Mouse (Mus musculus): ENCODE data around the gene Izumo4. TPM values are rescaled to one million over a fixed set of nuclear protein-coding genes. Genes with fewer than 3 reads are reported as not detected.

Gene Izumo4
- polyA plus RNA-seq, 1 experiment from 2014 or later, result 10.9 TPM

DNA sequence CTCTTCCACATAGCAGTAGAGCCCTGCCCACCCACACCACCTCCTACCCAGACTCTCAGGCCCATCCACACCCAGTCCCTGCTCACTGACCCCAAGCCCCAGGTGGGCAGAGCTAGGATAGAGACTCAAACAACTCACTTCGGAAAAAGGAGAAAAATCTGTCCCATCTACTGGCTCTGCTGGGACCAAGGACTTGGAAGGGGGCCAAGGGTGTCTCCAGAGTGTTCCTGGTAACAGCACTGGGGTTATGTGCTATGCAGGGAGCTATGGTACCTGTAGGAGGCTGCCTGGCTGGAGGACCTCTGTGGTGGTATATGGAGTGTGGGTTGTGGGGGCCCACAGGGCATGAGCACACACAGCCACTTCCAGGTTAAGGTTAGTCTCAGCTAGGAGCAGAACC lies 15.3 kb downstream of the Izumo4 start:
- no peaks in the 10 kb centered on the region for H3K27me3 ChIP-seq (ENCODE audit: poor library complexity, severe bottlenecking)
- no peaks in the 10 kb centered on the region for H3K4me1 ChIP-seq
- H3K36me3 ChIP-seq (replicated peaks), result peaks cover 100% of the 10 kb centered on the region
- H3K4me3 ChIP-seq, result no peak overlapping the region
- 89% methylated on average over 1 of the region's 1 CpGs for WGBS
- H3K27ac ChIP-seq, result no peak overlapping the region
- H3K9me3 ChIP-seq, result no peaks in the 10 kb centered on the region
- DNase-seq (ENCODE audit: extremely low spot score, low spot score), result no peak

DNA sequence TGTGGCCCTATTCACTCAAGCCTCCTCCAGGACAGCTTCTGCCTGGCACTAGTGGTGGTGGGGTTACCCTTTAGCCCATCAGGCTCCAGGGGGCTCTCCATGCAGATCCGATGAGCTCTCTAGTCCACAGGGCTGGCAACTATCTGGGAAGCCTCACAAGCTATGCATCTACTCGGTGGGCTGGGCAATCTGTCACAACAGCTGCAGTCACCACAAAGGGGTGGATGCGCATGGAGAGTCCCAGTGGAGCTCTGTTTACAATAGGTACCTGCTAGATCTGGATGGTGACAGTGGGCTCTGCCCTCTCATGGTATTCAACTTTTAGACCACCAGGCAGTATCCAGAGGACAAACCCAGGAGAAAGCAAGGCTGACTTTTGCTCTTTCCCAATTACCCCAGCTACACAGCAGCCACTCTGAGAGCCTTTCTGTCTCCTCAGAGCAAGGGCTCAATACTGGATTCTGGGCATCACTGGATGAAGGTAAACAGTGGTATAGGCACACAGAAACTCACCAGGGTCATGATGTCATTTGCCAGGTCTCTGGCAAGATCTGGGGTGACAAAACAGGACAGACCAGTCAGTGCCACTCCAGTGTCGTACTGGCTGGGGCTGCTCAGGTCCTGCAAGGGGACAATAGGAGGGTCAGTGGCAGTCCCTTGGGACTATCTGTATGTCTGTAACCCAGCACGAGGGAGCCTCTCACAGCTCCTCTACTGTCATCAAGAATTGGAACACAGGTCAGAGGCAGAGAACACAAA lies 25.6 kb downstream of the Izumo4 start:
- Histone ChIP-seq H3K4me1 (no peaks in the 10 kb centered on the region), H3K27ac (no peak overlapping the region), H3K9me3 (no peaks in the 10 kb centered on the region), H3K4me3 (0 out of 2 replicates have a peak overlapping the region, but pooled peaks have one; percentile 1), H3K36me3 (replicated peaks) (peaks cover 100% of the 10 kb centered on the region), H3K27me3 (ENCODE audit: poor library complexity, severe bottlenecking) (no peaks in the 10 kb centered on the region)
- 86% methylated on average over 5 of the region's 5 CpGs for WGBS
- no peak for DNase-seq (ENCODE audit: extremely low spot score, low spot score)

DNA sequence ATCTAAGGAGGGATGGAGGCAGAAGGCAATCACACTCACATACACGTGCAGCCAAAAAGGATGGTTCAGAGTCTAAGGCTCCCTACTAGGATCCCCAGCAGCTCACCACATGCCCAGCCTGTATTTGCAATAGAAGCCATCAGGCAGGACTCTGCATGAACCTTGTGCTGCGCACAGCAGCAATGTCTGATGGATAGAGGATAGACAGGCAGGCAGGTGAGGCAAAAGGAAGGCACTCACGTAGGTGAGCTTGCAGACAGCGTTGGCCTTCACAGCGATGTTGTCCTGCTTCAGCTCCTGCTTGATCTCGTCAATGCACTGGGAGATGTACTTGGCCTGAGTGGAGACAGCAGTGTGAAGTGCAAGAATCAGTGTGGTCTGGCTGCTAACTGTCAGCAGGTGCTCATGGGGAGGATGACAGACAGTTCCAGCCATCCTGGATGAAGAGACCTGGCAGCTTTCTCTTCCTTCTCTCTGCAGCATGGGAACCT lies 30.7 kb downstream of the Izumo4 start:
- Histone ChIP-seq H3K4me3 (no peak overlapping the region), H3K27me3 (ENCODE audit: poor library complexity, severe bottlenecking) (no peaks in the 10 kb centered on the region), H3K36me3 (replicated peaks) (peaks cover 94% of the 10 kb centered on the region), H3K27ac (no peak overlapping the region), H3K4me1 (0 out of 2 replicates have a peak, but pooled peaks cover 3% of the 10 kb centered on the region), H3K9me3 (no peaks in the 10 kb centered on the region)
- WGBS, result 91% methylated on average over 6 of the region's 6 CpGs
- DNase-seq (ENCODE audit: extremely low spot score, low spot score), result no peak

DNA sequence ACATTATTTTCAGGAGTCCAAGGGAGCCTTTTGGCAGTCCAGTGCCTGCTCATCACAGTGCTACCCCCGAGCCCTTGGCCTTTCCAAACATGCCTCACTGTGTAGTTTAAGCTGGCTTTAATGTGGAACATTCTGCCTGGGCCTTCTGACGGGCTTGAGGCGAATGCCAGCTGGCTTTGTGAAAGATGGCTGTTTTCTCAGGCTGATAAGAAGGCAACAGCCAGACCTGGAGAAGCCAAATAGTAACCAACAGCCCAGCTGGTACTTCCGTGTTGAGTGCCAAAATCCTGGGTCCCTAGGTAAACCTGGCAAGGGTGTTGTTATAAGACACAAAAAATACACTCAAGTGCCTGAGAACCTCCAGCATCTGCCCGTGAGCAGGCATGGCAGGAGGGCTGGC lies 34.7 kb downstream of the Izumo4 start:
- no peak overlapping the region for H3K4me3 ChIP-seq
- no peak for DNase-seq (ENCODE audit: extremely low spot score, low spot score)
- WGBS, result 85% methylated on average over 5 of the region's 5 CpGs
- H3K27me3 ChIP-seq (ENCODE audit: poor library complexity, severe bottlenecking), result no peaks in the 10 kb centered on the region
- H3K27ac ChIP-seq, result no peak overlapping the region
- peaks cover 23% of the 10 kb centered on the region for H3K4me1 ChIP-seq
- H3K9me3 ChIP-seq, result no peaks in the 10 kb centered on the region
- H3K36me3 ChIP-seq (replicated peaks), result peaks cover 73% of the 10 kb centered on the region

DNA sequence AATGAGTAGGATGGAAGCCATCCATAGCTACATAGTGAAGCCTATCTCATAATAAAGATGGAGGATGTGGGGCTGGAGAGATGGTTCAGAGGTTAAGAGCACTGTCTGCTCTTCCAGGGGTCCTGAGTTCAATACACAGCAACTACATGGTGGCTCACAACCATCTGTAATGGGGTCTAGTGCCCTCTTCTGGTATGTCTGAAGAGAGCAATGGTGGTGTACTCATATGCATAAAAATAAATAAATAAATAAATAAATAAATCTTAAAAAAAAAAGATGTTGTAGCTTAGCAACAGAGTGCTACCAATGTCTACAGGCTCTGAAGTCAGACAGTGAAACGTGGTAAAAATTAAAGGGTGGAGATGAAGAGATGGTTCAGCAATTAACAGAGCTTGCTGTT lies 36.7 kb downstream of the Izumo4 start:
- DNase-seq (ENCODE audit: extremely low spot score, low spot score), result no peak
- H3K27ac ChIP-seq, result no peak overlapping the region
- peaks cover 54% of the 10 kb centered on the region for H3K36me3 ChIP-seq (replicated peaks)
- no peaks in the 10 kb centered on the region for H3K27me3 ChIP-seq (ENCODE audit: poor library complexity, severe bottlenecking)
- H3K4me1 ChIP-seq, result peaks cover 30% of the 10 kb centered on the region
- no peak overlapping the region for H3K4me3 ChIP-seq
- 79% methylated on average over 1 of the region's 1 CpGs for WGBS
- H3K9me3 ChIP-seq, result no peaks in the 10 kb centered on the region

DNA sequence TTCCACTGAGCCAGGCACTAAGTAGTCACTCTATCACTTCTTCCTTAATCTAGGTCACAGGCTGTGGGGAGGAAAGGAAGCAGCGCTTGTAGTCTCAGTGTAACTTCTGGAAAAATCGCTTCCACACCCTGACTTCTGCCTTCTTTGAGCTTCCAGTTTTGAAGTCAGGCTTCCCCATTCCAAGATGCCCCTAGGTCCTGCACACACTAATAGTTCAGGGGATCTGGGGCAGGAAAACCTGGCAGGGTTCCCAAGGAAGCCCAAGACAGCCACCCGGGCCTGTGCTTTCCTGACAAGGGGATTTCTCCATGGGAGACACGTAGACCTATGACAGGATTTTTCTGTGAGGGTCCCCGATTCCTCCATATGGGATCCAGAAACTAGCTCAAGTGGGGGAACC lies 39.2 kb downstream of the Izumo4 start:
- 40% methylated on average over 5 of the region's 5 CpGs for WGBS
- peak overlapping the region; percentile 95 for H3K27ac ChIP-seq

DNA sequence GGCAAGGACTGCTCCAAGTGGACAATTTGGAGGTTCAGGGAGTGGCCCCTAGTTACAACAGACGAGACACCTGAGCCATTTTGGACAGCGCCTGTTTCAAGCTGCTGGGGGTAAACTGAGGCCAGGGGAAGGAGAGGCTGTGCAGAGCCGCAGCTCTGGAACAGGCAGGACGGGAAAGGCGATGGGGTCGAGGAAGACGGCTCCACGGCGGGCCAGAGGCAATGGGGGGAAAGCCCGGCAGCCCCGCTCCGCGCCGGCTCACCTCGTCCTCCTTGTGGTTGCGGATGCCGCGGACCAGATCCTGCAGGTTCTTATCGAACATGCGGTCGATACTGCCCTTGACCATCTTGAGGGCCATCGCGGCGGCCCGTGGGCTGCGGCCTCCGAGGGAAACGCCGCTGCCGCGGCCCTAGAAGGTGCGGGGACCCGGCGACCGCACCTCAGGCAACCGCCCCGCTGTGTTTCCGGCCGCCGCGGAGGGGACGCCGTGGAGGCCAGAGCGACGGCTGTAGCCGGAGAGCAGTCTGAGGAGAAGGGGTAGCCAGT lies 39.7 kb downstream of the Izumo4 start:
- peak overlapping the region; percentile 77 for H3K4me3 ChIP-seq
- H3K9me3 ChIP-seq, result no peaks in the 10 kb centered on the region
- H3K36me3 ChIP-seq (replicated peaks), result peaks cover 30% of the 10 kb centered on the region
- DNase-seq (ENCODE audit: extremely low spot score, low spot score), result no peak
- H3K27ac ChIP-seq, result peak overlapping the region; percentile 95
- H3K4me1 ChIP-seq, result peaks cover 30% of the 10 kb centered on the region
- H3K27me3 ChIP-seq (ENCODE audit: poor library complexity, severe bottlenecking), result no peaks in the 10 kb centered on the region
- WGBS, result under 1% methylated on average over 46 of the region's 46 CpGs

More for the DNA sequence above, 39.2 kb downstream of the Izumo4 start:
- H3K27me3 ChIP-seq (ENCODE audit: poor library complexity, severe bottlenecking), result no peaks in the 10 kb centered on the region
- no peaks in the 10 kb centered on the region for H3K9me3 ChIP-seq
- DNase-seq (ENCODE audit: extremely low spot score, low spot score), result no peak
- peak overlapping the region; percentile 77 for H3K4me3 ChIP-seq
- H3K4me1 ChIP-seq, result peaks cover 30% of the 10 kb centered on the region
- peaks cover 34% of the 10 kb centered on the region for H3K36me3 ChIP-seq (replicated peaks)

DNA sequence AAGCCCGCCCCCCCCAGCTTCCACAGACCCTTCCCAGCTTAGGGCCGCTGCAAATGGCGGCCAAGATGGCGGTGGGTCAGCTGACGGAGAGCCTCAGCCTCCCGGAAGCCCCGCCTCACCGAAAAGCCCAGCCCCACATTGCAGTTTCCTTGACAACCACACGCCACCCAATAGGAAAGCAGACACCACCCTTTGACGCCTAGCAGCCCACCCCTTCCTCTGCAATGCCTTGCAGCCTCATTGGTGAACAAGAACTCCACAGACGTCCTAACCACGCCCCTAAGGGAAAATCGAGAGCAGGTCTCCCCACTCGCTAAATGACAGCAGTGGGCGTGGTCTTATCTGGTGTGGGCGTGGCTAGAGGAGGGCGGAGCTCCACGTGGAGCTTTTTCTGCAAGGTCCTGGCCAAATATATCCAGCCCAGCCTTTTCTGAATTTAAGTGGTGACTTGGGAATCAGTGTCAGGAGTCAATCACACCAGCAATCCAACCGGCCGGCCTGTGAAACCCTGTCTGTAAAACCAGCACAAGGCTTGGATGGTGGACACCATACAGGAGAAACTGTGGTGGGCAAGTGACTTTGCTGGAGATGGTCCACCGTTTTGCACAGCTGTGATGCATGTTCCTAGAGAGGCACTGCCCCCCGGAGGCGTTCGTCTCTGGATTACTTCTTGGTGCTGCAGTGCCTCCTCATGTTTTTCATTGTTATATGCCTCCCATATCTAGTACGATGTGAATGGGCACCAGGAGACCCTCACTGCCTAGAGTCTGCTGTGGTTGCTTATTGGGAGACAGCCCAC lies 40.4 kb downstream of the Izumo4 start, which contains the start of gene Ap3d1:
TSS of gene Ap3d1 (minus strand) at position 85 of the 799 bp plus-strand sequence.
- peak within 1 kb of the TSS; percentile 95 for H3K27ac ChIP-seq
- H3K4me1 ChIP-seq, result peaks cover 27% of the 10 kb centered on the region
- H3K27me3 ChIP-seq (ENCODE audit: poor library complexity, severe bottlenecking), result no peaks in the 10 kb centered on the region
- 3% methylated on average over 25 of the region's 25 CpGs for WGBS
- H3K9me3 ChIP-seq, result no peaks in the 10 kb centered on the region
- peak within 1 kb of the TSS; percentile 77 for H3K4me3 ChIP-seq
- DNase-seq (ENCODE audit: extremely low spot score, low spot score), result peak; percentile 97
- peaks cover 23% of the 10 kb centered on the region for H3K36me3 ChIP-seq (replicated peaks)

DNA sequence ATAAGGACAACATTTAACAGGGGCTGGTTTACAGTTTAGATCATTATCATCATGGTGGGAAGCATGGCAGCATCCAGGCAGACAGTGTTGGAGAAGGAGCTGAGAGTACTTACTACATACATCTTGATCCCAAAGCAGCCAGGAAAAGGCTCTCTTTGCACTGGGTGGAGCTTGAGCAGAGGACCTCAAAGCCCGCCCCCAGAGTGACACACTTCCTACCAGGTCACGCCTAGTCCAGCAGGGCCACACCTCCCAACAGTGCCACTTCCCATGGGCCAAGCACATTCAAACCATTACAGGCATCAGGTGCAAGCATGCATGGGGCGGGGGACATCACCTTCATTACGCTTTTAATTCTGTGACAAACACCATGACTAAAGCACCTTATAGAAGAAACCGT lies 42.3 kb downstream of the Izumo4 start:
- H3K4me3 ChIP-seq, result no peak overlapping the region
- no peaks in the 10 kb centered on the region for H3K27me3 ChIP-seq (ENCODE audit: poor library complexity, severe bottlenecking)
- WGBS, result 43% methylated on average over 5 of the region's 5 CpGs
- peaks cover 10% of the 10 kb centered on the region for H3K36me3 ChIP-seq (replicated peaks)
- no peak for DNase-seq (ENCODE audit: extremely low spot score, low spot score)
- peaks cover 35% of the 10 kb centered on the region for H3K4me1 ChIP-seq
- H3K27ac ChIP-seq, result no peak overlapping the region
- no peaks in the 10 kb centered on the region for H3K9me3 ChIP-seq

DNA sequence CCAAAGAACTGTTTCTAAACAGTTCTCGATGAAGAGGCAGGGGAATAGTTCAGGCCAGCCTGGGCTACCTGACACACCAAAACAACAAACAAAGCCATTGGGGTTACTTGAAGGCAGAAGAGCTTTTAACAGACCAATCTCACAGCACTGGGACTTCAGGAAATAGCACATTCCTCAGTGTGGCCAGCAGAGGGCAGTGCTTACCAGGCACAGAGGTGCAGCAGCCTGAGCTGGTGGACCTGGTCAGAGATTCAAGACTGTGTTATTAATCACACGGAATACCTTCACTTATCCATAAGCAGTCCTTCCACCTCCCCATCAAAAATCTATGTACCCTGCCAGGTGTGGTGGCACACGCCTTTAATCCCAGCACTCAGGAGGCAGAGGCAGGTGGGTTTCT lies 45.4 kb downstream of the Izumo4 start:
- no peaks in the 10 kb centered on the region for H3K27me3 ChIP-seq (ENCODE audit: poor library complexity, severe bottlenecking)
- H3K27ac ChIP-seq, result no peak overlapping the region
- DNase-seq (ENCODE audit: extremely low spot score, low spot score), result peak; percentile 77
- H3K36me3 ChIP-seq (replicated peaks), result no peaks in the 10 kb centered on the region
- H3K4me3 ChIP-seq, result no peak overlapping the region
- peaks cover 26% of the 10 kb centered on the region for H3K4me1 ChIP-seq
- WGBS, result 24% methylated on average over 3 of the region's 3 CpGs
- H3K9me3 ChIP-seq, result no peaks in the 10 kb centered on the region

DNA sequence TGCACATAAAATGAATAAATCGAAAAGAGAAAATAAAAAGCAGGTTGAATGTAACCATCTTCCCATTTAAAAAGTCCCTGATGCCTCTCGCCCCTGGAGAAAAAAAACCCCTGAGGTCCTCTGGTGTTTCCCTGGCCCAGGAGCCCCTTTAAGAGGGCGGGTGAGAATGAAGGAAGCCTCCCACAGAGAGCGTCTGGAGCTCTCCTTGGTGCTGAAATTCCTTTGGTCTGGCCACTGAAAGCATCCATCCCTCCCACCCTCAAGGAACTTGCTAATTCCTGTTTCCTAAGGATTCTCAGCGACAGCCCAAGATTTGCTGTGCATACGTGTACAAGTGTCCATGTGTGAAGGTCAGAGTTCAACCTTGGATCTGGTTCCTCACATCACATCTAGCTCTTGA lies 46.6 kb downstream of the Izumo4 start:
- WGBS, result 11% methylated on average over 6 of the region's 6 CpGs
- no peaks in the 10 kb centered on the region for H3K27me3 ChIP-seq (ENCODE audit: poor library complexity, severe bottlenecking)
- no peak overlapping the region for H3K4me3 ChIP-seq
- peak; percentile 46 for DNase-seq (ENCODE audit: extremely low spot score, low spot score)
- no peaks in the 10 kb centered on the region for H3K9me3 ChIP-seq
- peaks cover 24% of the 10 kb centered on the region for H3K4me1 ChIP-seq
- no peak overlapping the region for H3K27ac ChIP-seq
- H3K36me3 ChIP-seq (replicated peaks), result no peaks in the 10 kb centered on the region

DNA sequence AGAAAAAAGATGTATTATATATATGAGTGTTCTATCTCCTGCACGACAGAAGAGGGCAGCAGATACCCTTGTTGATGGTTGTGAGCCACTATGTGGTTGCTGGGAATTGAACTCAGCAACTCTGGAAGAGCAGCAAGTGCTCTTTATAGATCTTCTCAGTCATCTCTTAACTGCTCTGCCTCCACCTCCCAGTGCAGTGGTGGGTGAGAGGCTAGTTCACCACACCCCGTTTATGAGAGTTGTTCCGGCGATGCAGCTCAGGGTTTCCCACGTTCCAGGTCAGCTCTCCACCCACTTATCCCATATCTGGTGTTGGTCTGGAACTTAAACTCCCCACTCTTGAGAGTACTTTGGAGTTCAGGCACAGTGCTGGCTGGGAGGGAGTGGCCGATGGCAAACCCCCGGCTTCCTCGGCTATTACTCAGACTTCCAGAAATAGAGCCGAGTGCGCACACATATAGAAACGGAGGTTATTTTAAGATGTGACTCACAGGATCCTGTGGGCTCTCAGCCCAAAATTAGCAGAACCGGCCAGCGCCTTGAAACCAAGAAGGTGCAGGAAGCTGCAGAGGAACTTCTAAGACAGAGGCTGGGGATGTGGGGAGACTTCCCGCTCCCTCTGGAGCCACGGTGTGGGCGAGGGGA lies 49.3 kb downstream of the Izumo4 start:
- Histone ChIP-seq H3K4me3 (peak overlapping the region; percentile 44), H3K27ac (0 out of 2 replicates have a peak overlapping the region, but pooled peaks have one; percentile 40), H3K9me3 (no peaks in the 10 kb centered on the region), H3K4me1 (peaks cover 31% of the 10 kb centered on the region), H3K36me3 (replicated peaks) (no peaks in the 10 kb centered on the region), H3K27me3 (ENCODE audit: poor library complexity, severe bottlenecking) (no peaks in the 10 kb centered on the region)
- WGBS, result 15% methylated on average over 16 of the region's 16 CpGs
- DNase-seq (ENCODE audit: extremely low spot score, low spot score), result no peak
